Mouse (Mus musculus) liver, embryonic 13.5 days (tissue): ENCODE results near the gene Sik3. TPM values are rescaled to one million over a fixed set of nuclear protein-coding genes. Genes with fewer than 3 reads are reported as not detected.

Experiments used
- ATAC-seq: fragments of 200-750 bp; cut with Nextera tagmentation; 2 replicates; pipeline ENCODE4 v1.8.0; 2017; ENCODE audit warnings: low read depth, mild to moderate bottlenecking, moderate number of reproducible peaks, moderate library complexity
- DNase-seq: peaks from one replicate; pipeline ENCODE4 v3.0.0; 2022
- H3K27ac ChIP-seq: fragments of 300-500 bp; sonication (generic); 2 replicates; pipeline ENCODE4 v1.5.1; 2015; ENCODE audit warnings: moderate library complexity, mild to moderate bottlenecking, inconsistent platforms
- H3K27me3 ChIP-seq: fragments of 300-500 bp; sonication (generic); 2 replicates; pipeline ENCODE4 v1.6.1; 2015; ENCODE audit warnings: mild to moderate bottlenecking, inconsistent platforms
- H3K36me3 ChIP-seq: fragments of 300-500 bp; sonication (generic); 2 replicates; pipeline ENCODE4 v1.6.1; 2015; ENCODE audit warnings: mild to moderate bottlenecking, inconsistent platforms
- H3K4me1 ChIP-seq: fragments of 300-500 bp; sonication (generic); replicated peaks from 2 replicates; pipeline ENCODE4 v1.6.1; 2015; ENCODE audit warnings: inconsistent platforms
- H3K4me2 ChIP-seq: fragments of 300-500 bp; sonication (generic); 2 replicates; pipeline ENCODE4 v1.6.1; 2015; ENCODE audit warnings: inconsistent platforms, mild to moderate bottlenecking, moderate library complexity
- H3K4me3 ChIP-seq: fragments of 300-500 bp; sonication (generic); replicated peaks from 2 replicates; pipeline ENCODE4 v1.5.1; 2015; ENCODE audit warnings: mild to moderate bottlenecking, inconsistent platforms
- H3K9ac ChIP-seq: fragments of 300-500 bp; sonication (generic); 2 replicates; pipeline ENCODE4 v1.6.1; 2015; ENCODE audit warnings: mild to moderate bottlenecking, inconsistent platforms
- H3K9me3 ChIP-seq: fragments of 300-500 bp; sonication (generic); replicated peaks from 2 replicates; pipeline ENCODE4 v1.6.1; 2016; ENCODE audit warnings: inconsistent platforms
- WGBS: fragments of 180-500 bp; shearing (Covaris S2); methylation state at CpG from one replicate; pipeline ENCODE4 v1.1.7; 2015; ENCODE audit not compliant: insufficient replicate concordance; 5-methylcytosine and 5-hydroxymethylcytosine counted together
- polyA plus RNA-seq: library from polyadenylated mRNA; unstranded; fragments of >200 nt; fragmentation: Nextera tagmentation; extraction: Ambion mirVana; gene quantifications from 2 replicates; pipeline ENCODE4 v1.2.1, GENCODE M21; 2015

The Sik3 gene
- polyA plus RNA-seq, 1 experiment from 2014 or later: 2.8 TPM

GRCm38 (mm10) chr9:46191234-46191633 lies 178.6 kb downstream of the Sik3 start:
- 64% methylated on average over 8 of the region's 8 CpGs for WGBS
- no peaks in the 10 kb centered on the region for H3K27me3 ChIP-seq
- H3K4me1 ChIP-seq: no peaks in the 10 kb centered on the region
- H3K27ac ChIP-seq: no peak overlapping the region
- no peaks in the 10 kb centered on the region for H3K9me3 ChIP-seq
- H3K9ac ChIP-seq: no peak overlapping the region
- ATAC-seq: no peak
- H3K4me3 ChIP-seq: no peak overlapping the region
- H3K4me2 ChIP-seq: no peak overlapping the region
- peaks cover 23% of the 10 kb centered on the region for H3K36me3 ChIP-seq
- no peak for DNase-seq

DNA sequence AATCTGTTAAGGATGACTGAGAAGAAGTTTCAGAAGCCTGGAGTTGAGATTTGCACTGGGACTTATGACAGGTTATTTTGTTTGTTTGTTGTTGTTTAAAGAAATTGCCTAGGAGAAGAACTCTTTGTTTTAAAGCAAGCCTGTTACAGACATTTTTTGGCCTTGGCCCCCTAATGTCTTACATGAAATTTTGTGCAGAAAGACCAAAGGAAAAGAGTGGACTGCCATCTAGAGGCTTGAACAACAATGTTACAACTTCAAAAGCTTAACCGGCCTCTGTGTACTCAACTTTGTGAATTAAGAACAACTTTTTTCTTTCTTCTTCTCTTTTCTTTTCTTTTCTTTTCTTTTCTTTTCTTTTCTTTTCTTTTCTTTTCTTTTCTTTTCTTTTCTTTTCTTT lies 179.0 kb downstream of the Sik3 start:
- Histone ChIP-seq H3K4me1 (peaks cover 3% of the 10 kb centered on the region; the same call in 1 of the 2 replicates), H3K27ac (no peak overlapping the region), H3K9me3 (no peaks in the 10 kb centered on the region), H3K27me3 (no peaks in the 10 kb centered on the region), H3K9ac (no peak overlapping the region), H3K36me3 (peaks cover 27% of the 10 kb centered on the region), H3K4me2 (no peak overlapping the region), H3K4me3 (no peak overlapping the region)
- 55% methylated on average over 1 of the region's 1 CpGs for WGBS
- ATAC-seq (no peak), DNase-seq (no peak)

DNA sequence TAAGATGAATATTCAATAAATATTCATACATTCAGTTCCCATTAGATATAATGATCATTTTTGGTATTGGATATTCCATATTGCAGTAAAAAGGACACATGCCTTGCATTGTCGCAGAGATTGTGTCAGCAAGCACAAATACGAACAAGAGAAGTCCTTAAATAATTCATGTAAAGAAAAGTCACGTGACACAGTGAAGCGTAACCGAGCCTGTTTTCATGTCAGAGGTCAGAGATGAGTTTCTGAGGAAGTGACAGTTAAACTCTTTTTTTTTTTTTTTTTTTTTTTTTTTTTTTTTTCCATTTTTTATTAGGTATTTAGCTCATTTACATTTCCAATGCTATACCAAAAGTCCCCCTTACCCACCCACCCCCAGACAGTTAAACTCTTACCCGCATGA lies 180.0 kb downstream of the Sik3 start:
- WGBS: 78% methylated on average over 6 of the region's 6 CpGs
- Histone ChIP-seq H3K27ac (no peak overlapping the region), H3K27me3 (no peaks in the 10 kb centered on the region), H3K9ac (no peak overlapping the region), H3K9me3 (no peaks in the 10 kb centered on the region), H3K36me3 (peaks cover 28% of the 10 kb centered on the region), H3K4me3 (no peak overlapping the region), H3K4me1 (peaks cover 11% of the 10 kb centered on the region), H3K4me2 (no peak overlapping the region)
- DNase-seq (no peak), ATAC-seq (no peak)

DNA sequence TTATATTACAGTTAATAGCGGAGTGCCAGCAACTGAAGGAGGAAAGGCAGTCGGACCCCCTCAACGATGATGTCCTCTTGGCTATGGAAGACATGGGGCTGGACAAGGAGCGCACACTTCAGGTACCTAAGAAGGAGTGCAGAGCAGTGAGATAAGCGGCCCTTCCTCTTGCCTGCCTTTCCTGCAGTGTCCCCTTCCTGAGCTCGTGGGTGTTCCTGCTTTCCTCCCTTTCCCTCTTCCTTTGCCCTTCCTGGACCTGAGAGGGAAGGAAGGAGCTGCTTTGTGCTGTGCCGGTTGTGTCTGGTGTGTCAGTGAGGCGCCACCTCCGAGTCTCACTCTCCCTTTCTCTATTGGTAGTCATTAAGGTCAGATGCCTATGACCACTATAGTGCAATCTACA lies 182.2 kb downstream of the Sik3 start:
- H3K27me3 ChIP-seq: no peaks in the 10 kb centered on the region
- H3K4me2 ChIP-seq: no peak overlapping the region
- H3K27ac ChIP-seq: no peak overlapping the region
- peaks cover 24% of the 10 kb centered on the region for H3K4me1 ChIP-seq
- H3K9ac ChIP-seq: no peak overlapping the region
- H3K9me3 ChIP-seq: no peaks in the 10 kb centered on the region
- H3K36me3 ChIP-seq: peaks cover 46% of the 10 kb centered on the region
- ATAC-seq (no peak), DNase-seq (no peak)
- WGBS: 74% methylated on average over 8 of the region's 9 CpGs
- H3K4me3 ChIP-seq: no peak overlapping the region

GRCm38 (mm10) chr9:46196699-46197169 lies 184.1 kb downstream of the Sik3 start:
- Histone ChIP-seq H3K9ac (no peak overlapping the region), H3K27ac (no peak overlapping the region), H3K4me1 (peaks cover 32% of the 10 kb centered on the region), H3K27me3 (no peaks in the 10 kb centered on the region), H3K4me3 (no peak overlapping the region), H3K36me3 (peaks cover 46% of the 10 kb centered on the region), H3K9me3 (no peaks in the 10 kb centered on the region), H3K4me2 (no peak overlapping the region)
- WGBS: 28% methylated on average over 12 of the region's 12 CpGs
- DNase-seq (no peak), ATAC-seq (0 out of 2 replicates have a peak, but pooled peaks have one; percentile 20)

- no peaks in the 10 kb centered on the region for H3K27me3 ChIP-seq
- peaks cover 53% of the 10 kb centered on the region for H3K36me3 ChIP-seq
- DNase-seq (no peak), ATAC-seq (no peak)
- H3K4me3 ChIP-seq: no peak overlapping the region
- no peak overlapping the region for H3K4me2 ChIP-seq
- H3K4me1 ChIP-seq: peaks cover 49% of the 10 kb centered on the region
- H3K27ac ChIP-seq: no peak overlapping the region
- WGBS: 71% methylated on average over 9 of the region's 9 CpGs
- no peaks in the 10 kb centered on the region for H3K9me3 ChIP-seq
- no peak overlapping the region for H3K9ac ChIP-seq
Measured at GRCm38 (mm10) chr9:46198461-46198860, 185.8 kb downstream of the Sik3 start.

- WGBS: 69% methylated on average over 7 of the region's 7 CpGs
- H3K4me3 ChIP-seq: no peak overlapping the region
- peaks cover 50% of the 10 kb centered on the region for H3K4me1 ChIP-seq
- H3K27me3 ChIP-seq: no peaks in the 10 kb centered on the region
- no peak overlapping the region for H3K4me2 ChIP-seq
- H3K9me3 ChIP-seq: no peaks in the 10 kb centered on the region
- ATAC-seq: no peak
- H3K36me3 ChIP-seq: peaks cover 51% of the 10 kb centered on the region
- H3K9ac ChIP-seq: no peak overlapping the region
- DNase-seq: no peak
- no peak overlapping the region for H3K27ac ChIP-seq
Measured at GRCm38 (mm10) chr9:46198936-46199335, 186.3 kb downstream of the Sik3 start.

- H3K4me2 ChIP-seq: no peak overlapping the region
- no peak overlapping the region for H3K27ac ChIP-seq
- H3K4me3 ChIP-seq: no peak overlapping the region
- no peak overlapping the region for H3K9ac ChIP-seq
- DNase-seq (no peak), ATAC-seq (no peak)
- H3K27me3 ChIP-seq: no peaks in the 10 kb centered on the region
- peaks cover 50% of the 10 kb centered on the region for H3K4me1 ChIP-seq
- WGBS: 53% methylated on average over 2 of the region's 2 CpGs
- H3K9me3 ChIP-seq: no peaks in the 10 kb centered on the region
- peaks cover 51% of the 10 kb centered on the region for H3K36me3 ChIP-seq
Measured at GRCm38 (mm10) chr9:46199609-46200008, 187.0 kb downstream of the Sik3 start.

GRCm38 (mm10) chr9:46206834-46207500 lies 194.3 kb downstream of the Sik3 start:
- no peaks in the 10 kb centered on the region for H3K27me3 ChIP-seq
- peak; percentile 81 for ATAC-seq

GRCm38 (mm10) chr9:46207501-46207869 lies 194.9 kb downstream of the Sik3 start:
- 75% methylated on average over 6 of the region's 6 CpGs for WGBS
- no peaks in the 10 kb centered on the region for H3K9me3 ChIP-seq
- no peak overlapping the region; the same call in 1 of the 2 replicates for H3K9ac ChIP-seq
- H3K4me1 ChIP-seq: peaks cover 45% of the 10 kb centered on the region
- H3K4me3 ChIP-seq: no peak overlapping the region
- H3K36me3 ChIP-seq: peaks cover 44% of the 10 kb centered on the region
- DNase-seq (no peak), ATAC-seq (no peak)
- H3K27ac ChIP-seq: peak overlapping the region; percentile 65
- no peaks in the 10 kb centered on the region for H3K27me3 ChIP-seq
- no peak overlapping the region for H3K4me2 ChIP-seq

More at GRCm38 (mm10) chr9:46206834-46207500, 194.3 kb downstream of the Sik3 start:
- Histone ChIP-seq H3K36me3 (peaks cover 44% of the 10 kb centered on the region), H3K9me3 (no peaks in the 10 kb centered on the region), H3K4me1 (peaks cover 49% of the 10 kb centered on the region), H3K4me2 (no peak overlapping the region), H3K9ac (no peak overlapping the region), H3K4me3 (no peak overlapping the region), H3K27ac (peak overlapping the region; percentile 65)
- DNase-seq: no peak
- 19% methylated on average over 10 of the region's 10 CpGs for WGBS

DNA sequence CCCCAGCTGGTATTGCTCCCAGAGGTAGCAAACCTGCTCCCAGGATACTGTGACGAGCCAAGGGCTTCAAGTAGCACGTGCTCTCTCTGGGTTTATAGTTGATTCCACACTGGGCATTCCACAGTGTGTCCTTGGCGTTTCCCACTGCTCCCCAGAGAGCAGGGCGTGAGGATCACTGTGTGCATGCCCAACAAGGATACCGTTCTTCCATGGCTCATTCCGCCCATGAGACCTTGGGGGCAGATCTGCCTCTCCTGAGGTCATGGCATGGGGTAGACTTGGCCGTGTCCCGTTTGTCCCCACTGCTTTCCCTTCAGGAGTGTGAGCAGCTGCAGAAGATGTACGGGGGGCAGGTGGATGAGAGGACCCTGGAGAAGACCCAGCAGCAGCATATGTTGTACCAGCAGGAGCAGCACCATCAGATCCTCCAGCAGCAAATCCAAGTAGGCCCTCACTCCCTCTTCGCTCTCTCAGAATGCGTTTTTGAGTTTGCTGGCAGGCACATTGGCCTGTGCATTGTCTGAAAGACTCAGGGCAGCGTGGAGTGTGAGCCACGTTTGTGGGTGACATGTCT lies 195.9 kb downstream of the Sik3 start:
- Histone ChIP-seq H3K27ac (no peak overlapping the region), H3K4me2 (no peak overlapping the region), H3K4me1 (peaks cover 40% of the 10 kb centered on the region), H3K4me3 (no peak overlapping the region), H3K9me3 (no peaks in the 10 kb centered on the region), H3K27me3 (no peaks in the 10 kb centered on the region), H3K9ac (no peak overlapping the region), H3K36me3 (peaks cover 45% of the 10 kb centered on the region)
- ATAC-seq: no peak
- DNase-seq: no peak
- WGBS: 82% methylated on average over 13 of the region's 13 CpGs

DNA sequence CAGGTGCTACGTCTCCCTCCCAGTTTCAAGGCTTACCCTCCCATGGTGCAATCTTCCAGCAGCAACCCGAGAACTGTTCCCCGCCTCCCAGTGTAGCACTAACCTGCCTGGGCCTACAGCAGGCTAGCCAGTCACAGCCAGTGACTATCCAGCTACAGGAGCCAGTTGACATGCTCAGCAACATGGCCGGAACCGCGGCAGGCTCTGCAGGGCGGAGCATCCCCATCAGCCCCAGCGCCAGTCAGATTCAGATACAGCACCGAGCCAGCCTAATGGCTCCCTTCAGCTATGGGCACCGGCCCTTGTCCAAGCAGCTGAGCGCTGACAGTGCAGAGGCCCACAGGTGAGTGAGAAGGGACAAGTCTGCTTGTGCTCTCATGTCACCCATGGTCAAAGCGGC lies 197.9 kb downstream of the Sik3 start:
- no peak for DNase-seq
- Histone ChIP-seq H3K9me3 (no peaks in the 10 kb centered on the region), H3K4me3 (no peak overlapping the region), H3K36me3 (peaks cover 34% of the 10 kb centered on the region), H3K9ac (no peak overlapping the region), H3K4me2 (no peak overlapping the region), H3K27ac (no peak overlapping the region), H3K4me1 (peaks cover 56% of the 10 kb centered on the region), H3K27me3 (no peaks in the 10 kb centered on the region)
- no peak for ATAC-seq
- WGBS: 77% methylated on average over 12 of the region's 12 CpGs
